7 mouse cellular contexts compared by ENCODE assay signal in genomic region chr19:44267499-44268002, GRCm38 (mm10). TPM values are rescaled to one million over a fixed set of nuclear protein-coding genes. Genes with fewer than 3 reads are reported as not detected.
DNase-seq lines count a peak whose midpoint lies in the region; ATAC-seq and TF ChIP-seq lines count a peak whose summit lies in the region.

No protein-coding gene starts in this region.

- no peak for ATAC-seq in megakaryocyte, adult 5-6 weeks (ENCODE audit: poor library complexity, severe bottlenecking)
- ATAC-seq in limb, embryonic 11.5 days (ENCODE audit: insufficient number of reproducible peaks, low FRiP score, low TSS enrichment, low read depth) = no peak
- ATAC-seq in stomach, embryonic 14.5 days (ENCODE audit: insufficient number of reproducible peaks, insufficient read depth, low FRiP score, low read depth) = no peak

- TF ChIP-seq POLR2A in embryonic fibroblast, embryonic 13.5 days (IDR thresholded peaks at IDR 0.05; ENCODE audit: low read depth, low read length) = no peak

- peak overlapping the region; percentile 95 for H3K4me3 ChIP-seq in megakaryocyte, embryonic 14.5 days (replicated peaks)
- peak overlapping the region; percentile 3; the same call in 1 of the 2 replicates for H3K4me3 ChIP-seq in embryonic fibroblast, embryonic 13.5 days (ENCODE audit: insufficient read depth, low read length)
- H3K4me3 ChIP-seq in limb, embryonic 11.5 days (ENCODE audit: low read depth, low read length) = peak overlapping the region; percentile 44
- H3K4me3 ChIP-seq in stomach, embryonic 14.5 days (ENCODE audit: low read depth, low read length) = peak overlapping the region; percentile 50

- peak overlapping the region; percentile 71 for H3K4me2 ChIP-seq in limb, embryonic 11.5 days (ENCODE audit: low read depth, severe bottlenecking)
- H3K4me2 ChIP-seq in stomach, embryonic 14.5 days (replicated peaks; ENCODE audit: low read depth, low read length) = peak overlapping the region; percentile 59

- H3K9me3 ChIP-seq in megakaryocyte, embryonic 14.5 days = no peaks in the 10 kb centered on the region
- no peaks in the 10 kb centered on the region for H3K9me3 ChIP-seq in limb, embryonic 11.5 days (ENCODE audit: control insufficient read depth, low read length)
- no peaks in the 10 kb centered on the region for H3K9me3 ChIP-seq in stomach, embryonic 14.5 days (ENCODE audit: control insufficient read depth, low read depth, low read length)

- peaks cover 60% of the 10 kb centered on the region for H3K4me1 ChIP-seq in megakaryocyte, embryonic 14.5 days
- peaks cover 12% of the 10 kb centered on the region for H3K4me1 ChIP-seq in embryonic fibroblast, embryonic 13.5 days (ENCODE audit: control insufficient read depth, insufficient read depth, low read length)
- 0 out of 2 replicates have a peak, but pooled peaks cover 2% of the 10 kb centered on the region for H3K4me1 ChIP-seq in limb, embryonic 11.5 days (ENCODE audit: control insufficient read depth, insufficient read depth, low read length)
- peaks cover 10% of the 10 kb centered on the region; the same call in 1 of the 2 replicates for H3K4me1 ChIP-seq in stomach, embryonic 14.5 days (ENCODE audit: control insufficient read depth, insufficient read depth, low read length)

- H3K36me3 ChIP-seq in megakaryocyte, embryonic 14.5 days (replicated peaks; ENCODE audit: low read length) = no peaks in the 10 kb centered on the region
- H3K36me3 ChIP-seq in limb, embryonic 11.5 days (ENCODE audit: control insufficient read depth, insufficient read depth, low read length) = no peaks in the 10 kb centered on the region
- H3K36me3 ChIP-seq in stomach, embryonic 14.5 days (ENCODE audit: control insufficient read depth, insufficient read depth, low read length) = no peaks in the 10 kb centered on the region

- H3K27me3 ChIP-seq in megakaryocyte, embryonic 14.5 days (replicated peaks) = no peaks in the 10 kb centered on the region
- no peaks in the 10 kb centered on the region for H3K27me3 ChIP-seq in limb, embryonic 11.5 days (ENCODE audit: control insufficient read depth, insufficient read depth, low read length)
- no peaks in the 10 kb centered on the region for H3K27me3 ChIP-seq in stomach, embryonic 14.5 days (ENCODE audit: control insufficient read depth, insufficient read depth, low read length)

- peak overlapping the region; percentile 70 for H3K9ac ChIP-seq in limb, embryonic 11.5 days (ENCODE audit: low read length)
- H3K9ac ChIP-seq in stomach, embryonic 14.5 days (replicated peaks; ENCODE audit: low read depth, low read length) = peak overlapping the region; percentile 48

- WGBS in limb, embryonic 11.5 days = 8% methylated on average over 18 of the region's 18 CpGs
- 7% methylated on average over 18 of the region's 18 CpGs for WGBS in stomach, embryonic 14.5 days

- TF ChIP-seq CTCF in embryonic fibroblast, embryonic 13.5 days (IDR thresholded peaks at IDR 0.05; ENCODE audit: borderline replicate concordance, insufficient read depth, low read length) = no peak

- no peak for DNase-seq in limb, embryonic 11.5 days (ENCODE audit: low spot score)
- DNase-seq in ovary, postnatal 14 days (ENCODE audit: low spot score) = no peak
- no peak for DNase-seq in gastrocnemius, postnatal 4 days (ENCODE audit: low spot score in 2 of 2)

- peak overlapping the region; percentile 58 for H3K27ac ChIP-seq in embryonic fibroblast, embryonic 13.5 days (ENCODE audit: insufficient read depth, low read length)
- H3K27ac ChIP-seq in limb, embryonic 11.5 days (replicated peaks; ENCODE audit: low read depth, low read length) = peak overlapping the region; percentile 91
- H3K27ac ChIP-seq in stomach, embryonic 14.5 days (ENCODE audit: low read length) = peak overlapping the region; percentile 96

RNA-seq across cellular contexts. Expression of gene Scd2, which starts 25.9 kb away (rescaled TPM):
- 6.4 and 14.5 TPM in 2 replicates for polyA plus RNA-seq in megakaryocyte, embryonic 14.5 days (2012; ENCODE audit: insufficient read depth, low replicate concordance)
- 30.0 and 33.3 TPM in 2 replicates for total RNA-seq in megakaryocyte, adult 5-6 weeks (2015)
- 26.9 and 28.9 TPM in 2 replicates for total RNA-seq in megakaryocyte, adult 5-6 weeks (2017)
- 442 and 478 TPM in 2 replicates for polyA plus RNA-seq in embryonic fibroblast, embryonic 13.5 days (2011; ENCODE audit: insufficient read length, low read depth, missing spikeins)
- 309 and 322 TPM in 2 replicates for polyA plus RNA-seq in limb, embryonic 11.5 days (2014; fragmentation: Nextera tagmentation; extraction: Ambion mirVana)
- polyA plus RNA-seq in stomach, embryonic 14.5 days (2014; fragmentation: Nextera tagmentation; extraction: Ambion mirVana) = 237 and 282 TPM in 2 replicates
- total RNA-seq in gastrocnemius, postnatal 4 days (2021) = 10 to 100 TPM; 81.6 to 87.3 TPM

Comparison
In these comparisons a context has a peak if more than half of its experiments do, and no peak if none do; other contexts are left out.
1. H3K4me3 ChIP-seq: peak in every context shown above with its lines; median percentile 95 in megakaryocyte, embryonic 14.5 days; 50 in stomach, embryonic 14.5 days; 44 in limb, embryonic 11.5 days; 3 in embryonic fibroblast, embryonic 13.5 days.
2. RNA of gene Scd2, which starts 25.9 kb away (polyA plus RNA-seq): 442 to 478 TPM in embryonic fibroblast, embryonic 13.5 days, 309 to 322 TPM in limb, embryonic 11.5 days and 237 to 282 TPM in stomach, embryonic 14.5 days; 6.4 to 14.5 TPM in megakaryocyte, embryonic 14.5 days; every median in the first group is over 10 times any median in the second.
3. Peak in every context shown above with its lines, with median percentiles within 50 percentile points of each other: H3K27ac ChIP-seq.